Mouse (Mus musculus): ENCODE measurements around the gene Gm12185. TPM values are rescaled to one million over a fixed set of nuclear protein-coding genes. Genes with fewer than 3 reads are reported as not detected.

The Gm12185 gene
- polyA plus RNA-seq, 1 experiment = not detected

DNA sequence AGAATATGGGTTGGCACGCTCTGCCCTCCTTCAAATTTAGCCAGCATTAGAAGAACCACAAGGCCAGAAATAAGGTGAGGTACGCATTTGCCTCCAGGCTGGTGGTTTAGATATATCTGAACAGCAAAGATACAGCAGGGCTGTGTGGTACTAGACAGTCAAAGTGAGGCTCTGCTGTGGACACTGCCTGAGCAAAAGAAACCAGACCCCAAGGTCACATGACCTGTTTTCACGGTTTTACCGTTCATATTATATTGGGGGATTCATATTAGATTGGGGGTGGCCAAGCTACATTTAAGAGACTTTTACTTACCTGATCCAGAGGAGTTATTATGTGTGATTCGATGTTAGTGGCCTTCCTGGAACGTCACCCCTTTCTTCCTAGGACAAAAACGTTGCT is 121.2 kb downstream of the Gm12185 start:
- H3K36me3 ChIP-seq (ENCODE audit: control insufficient read depth) = peaks cover 13% of the 10 kb centered on the region
- peak overlapping the region; percentile 80 for H3K4me3 ChIP-seq (replicated peaks)
- no peaks in the 10 kb centered on the region for H3K27me3 ChIP-seq (ENCODE audit: control insufficient read depth)
- H3K4me1 ChIP-seq (ENCODE audit: control insufficient read depth) = peaks cover 70% of the 10 kb centered on the region
- H3K9me3 ChIP-seq (ENCODE audit: control insufficient read depth, low read length) = no peaks in the 10 kb centered on the region
- TF ChIP-seq GATA1 (IDR thresholded peaks at IDR 0.05; ENCODE audit: low read length) = no peak
- no peak for TF ChIP-seq TAL1 (IDR thresholded peaks at IDR 0.05; ENCODE audit: low read length)

DNA sequence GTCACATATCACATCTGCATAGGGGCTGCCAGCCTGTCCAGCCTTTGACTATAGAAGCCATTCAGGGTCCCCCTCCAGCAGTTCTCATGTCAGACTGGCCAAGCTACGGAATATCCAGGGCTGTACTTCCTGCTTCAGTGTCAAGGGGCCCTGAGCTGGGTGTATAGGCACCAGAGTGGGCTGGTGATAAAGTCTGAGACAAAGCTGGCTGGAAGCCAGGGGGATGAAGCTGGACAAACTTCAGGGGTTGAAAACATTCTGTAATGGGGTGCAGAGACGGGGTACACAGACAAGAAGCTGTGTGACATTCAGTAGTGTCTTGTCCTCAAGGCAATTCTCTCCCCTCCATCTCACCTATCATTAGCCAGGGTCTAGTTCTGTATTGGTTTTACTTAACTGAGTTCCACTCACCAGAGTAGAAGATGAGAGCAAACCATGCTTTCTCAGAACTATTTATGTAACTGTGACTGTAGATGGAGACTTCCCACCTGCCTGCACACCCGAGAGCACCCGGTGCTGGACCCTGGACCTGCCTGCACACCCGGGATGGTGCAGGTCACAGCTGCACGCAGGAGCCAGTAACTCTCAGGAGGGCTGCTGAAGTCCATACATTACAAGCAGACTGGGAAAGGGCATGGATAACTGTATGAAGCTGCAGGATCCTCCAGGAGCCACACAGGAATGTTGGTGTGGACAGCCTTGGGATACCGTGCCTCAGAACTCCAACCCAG is 122.5 kb downstream of the Gm12185 start:
- H3K36me3 ChIP-seq (ENCODE audit: control insufficient read depth) = peaks cover 21% of the 10 kb centered on the region
- peak overlapping the region; percentile 80 for H3K4me3 ChIP-seq (replicated peaks)
- no peak for TF ChIP-seq TAL1 (IDR thresholded peaks at IDR 0.05; ENCODE audit: low read length)
- no peak for TF ChIP-seq GATA1 (IDR thresholded peaks at IDR 0.05; ENCODE audit: low read length)
- no peaks in the 10 kb centered on the region for H3K27me3 ChIP-seq (ENCODE audit: control insufficient read depth)
- H3K9me3 ChIP-seq (ENCODE audit: control insufficient read depth, low read length) = no peaks in the 10 kb centered on the region
- peaks cover 66% of the 10 kb centered on the region for H3K4me1 ChIP-seq (ENCODE audit: control insufficient read depth)

DNA sequence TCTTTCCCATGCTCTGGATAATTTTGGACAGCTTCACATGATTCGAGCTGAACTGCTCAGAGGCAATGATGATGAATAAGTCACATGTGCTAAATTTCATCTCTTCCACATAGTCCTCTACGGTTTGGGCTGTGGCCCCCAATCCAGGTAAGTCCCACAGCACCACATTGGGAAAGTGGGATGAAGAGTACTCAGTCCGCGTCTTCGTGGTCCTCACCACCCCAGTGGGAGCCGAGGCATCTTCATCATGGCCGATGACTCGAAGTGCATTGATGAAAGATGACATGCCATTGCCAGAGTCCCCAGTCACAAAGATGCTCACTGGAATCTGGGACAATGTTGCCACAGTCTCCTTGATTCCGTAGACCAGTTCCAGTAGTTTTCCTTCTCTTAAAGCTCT is 125.5 kb downstream of the Gm12185 start:
- Histone ChIP-seq H3K4me1 (ENCODE audit: control insufficient read depth) (peaks cover 35% of the 10 kb centered on the region), H3K36me3 (ENCODE audit: control insufficient read depth) (peaks cover 25% of the 10 kb centered on the region), H3K4me3 (replicated peaks) (no peak overlapping the region), H3K27me3 (ENCODE audit: control insufficient read depth) (no peaks in the 10 kb centered on the region), H3K9me3 (ENCODE audit: control insufficient read depth, low read length) (no peaks in the 10 kb centered on the region)
- TF ChIP-seq TAL1 (IDR thresholded peaks at IDR 0.05; ENCODE audit: low read length) (no peak), GATA1 (IDR thresholded peaks at IDR 0.05; ENCODE audit: low read length) (no peak)

DNA sequence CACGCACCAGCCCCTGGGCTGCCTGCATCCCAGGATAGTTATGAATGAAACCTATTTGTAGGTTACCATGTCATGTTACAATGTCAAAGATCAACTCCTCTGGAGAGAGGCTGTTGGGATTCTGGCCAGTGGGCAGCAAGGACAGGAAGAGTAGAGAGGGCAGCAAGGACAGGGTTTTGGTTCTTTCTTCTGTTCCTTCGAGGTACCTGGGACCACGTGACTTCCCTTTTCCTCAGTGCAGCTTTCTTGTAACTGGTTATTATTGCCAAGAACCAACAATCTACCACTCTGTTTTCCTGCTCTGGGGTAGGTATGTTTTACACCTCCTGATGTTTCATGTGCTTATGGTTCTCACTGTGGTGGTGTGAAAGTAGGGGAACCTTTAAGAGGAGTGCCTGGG is 128.2 kb downstream of the Gm12185 start:
- peaks cover 9% of the 10 kb centered on the region for H3K4me1 ChIP-seq (ENCODE audit: control insufficient read depth)
- peaks cover 10% of the 10 kb centered on the region for H3K27me3 ChIP-seq (ENCODE audit: control insufficient read depth)
- H3K9me3 ChIP-seq (ENCODE audit: control insufficient read depth, low read length) = no peaks in the 10 kb centered on the region
- no peak overlapping the region for H3K4me3 ChIP-seq (replicated peaks)
- H3K36me3 ChIP-seq (ENCODE audit: control insufficient read depth) = peaks cover 25% of the 10 kb centered on the region
- TF ChIP-seq TAL1 (IDR thresholded peaks at IDR 0.05; ENCODE audit: low read length) (no peak), GATA1 (IDR thresholded peaks at IDR 0.05; ENCODE audit: low read length) (no peak)

DNA sequence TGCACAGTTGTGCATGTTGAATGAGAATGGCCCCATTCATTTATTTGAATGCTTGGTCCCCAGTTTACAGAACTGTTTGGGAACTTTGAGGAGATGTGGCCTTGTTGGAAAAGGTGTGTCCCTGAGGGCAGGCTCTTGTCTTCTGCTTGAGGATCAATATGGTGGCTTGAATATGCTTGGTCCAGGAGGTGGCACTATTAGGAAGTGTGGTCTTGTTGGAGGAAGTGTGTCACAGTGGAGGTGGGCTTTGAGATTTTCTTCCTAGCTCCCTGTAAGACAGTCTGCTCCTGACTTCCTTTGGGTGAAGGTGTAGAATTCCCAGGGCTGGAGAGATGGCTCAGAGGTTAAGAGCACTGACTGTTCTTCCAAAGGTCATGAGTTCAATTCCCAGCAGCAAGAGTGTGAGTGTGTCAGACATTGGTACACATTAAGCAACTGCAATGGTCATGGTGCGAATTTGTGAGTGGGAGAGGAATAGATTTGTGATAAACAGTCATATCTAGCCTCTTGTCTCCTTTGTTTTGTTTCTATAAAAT is 129.2 kb downstream of the Gm12185 start:
- no peak overlapping the region for H3K4me3 ChIP-seq (replicated peaks)
- H3K9me3 ChIP-seq (ENCODE audit: control insufficient read depth, low read length) = no peaks in the 10 kb centered on the region
- TF ChIP-seq GATA1 (IDR thresholded peaks at IDR 0.05; ENCODE audit: low read length) (no peak), TAL1 (IDR thresholded peaks at IDR 0.05; ENCODE audit: low read length) (no peak)
- H3K27me3 ChIP-seq (ENCODE audit: control insufficient read depth) = peaks cover 17% of the 10 kb centered on the region
- H3K36me3 ChIP-seq (ENCODE audit: control insufficient read depth) = peaks cover 25% of the 10 kb centered on the region
- peaks cover 12% of the 10 kb centered on the region for H3K4me1 ChIP-seq (ENCODE audit: control insufficient read depth)

DNA sequence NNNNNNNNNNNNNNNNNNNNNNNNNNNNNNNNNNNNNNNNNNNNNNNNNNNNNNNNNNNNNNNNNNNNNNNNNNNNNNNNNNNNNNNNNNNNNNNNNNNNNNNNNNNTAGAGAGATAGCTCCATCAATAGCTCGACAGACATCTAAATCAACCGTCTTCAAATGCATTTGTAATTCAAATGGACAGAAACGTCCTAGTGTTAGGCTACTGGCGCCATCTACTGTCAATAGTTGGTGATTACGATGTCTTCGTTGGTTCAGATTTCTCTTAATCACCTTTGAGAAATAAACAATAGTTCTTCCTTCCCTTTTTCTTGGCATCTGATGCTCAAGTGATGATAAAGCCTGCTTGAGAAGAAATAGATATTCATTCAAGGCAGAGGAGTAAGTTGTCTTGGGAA is 133.0 kb downstream of the Gm12185 start:
- H3K4me1 ChIP-seq (ENCODE audit: control insufficient read depth) = peaks cover 45% of the 10 kb centered on the region
- no peaks in the 10 kb centered on the region for H3K36me3 ChIP-seq (ENCODE audit: control insufficient read depth)
- no peak for TF ChIP-seq GATA1 (IDR thresholded peaks at IDR 0.05; ENCODE audit: low read length)
- no peak for TF ChIP-seq TAL1 (IDR thresholded peaks at IDR 0.05; ENCODE audit: low read length)
- H3K4me3 ChIP-seq (replicated peaks) = no peak overlapping the region
- peaks cover 32% of the 10 kb centered on the region for H3K27me3 ChIP-seq (ENCODE audit: control insufficient read depth)
- no peaks in the 10 kb centered on the region for H3K9me3 ChIP-seq (ENCODE audit: control insufficient read depth, low read length)

Other genes with a start within 250 kb of the Gm12185 start
- 101 and 348 TPM in 2 replicates for gene Rack1, start 191.9 kb downstream of the Gm12185 start, polyA plus RNA-seq (2012)
- 2.6 and 3.9 TPM in 2 replicates for gene Trim41, start 174.9 kb downstream of the Gm12185 start, polyA plus RNA-seq (2012)
- gene Trim7, start 166.1 kb downstream of the Gm12185 start, polyA plus RNA-seq (2012) = not detected in 2 replicates
- 4.5 and 4.6 TPM in 2 replicates for gene Gm12184, start 165.6 kb downstream of the Gm12185 start, polyA plus RNA-seq (2012)
- gene Irgm1, start 120.5 kb downstream of the Gm12185 start, polyA plus RNA-seq (2012) = 0.11 TPM in 1 of 2 replicates, not detected in the other
- gene Gm5431, start 90.0 kb downstream of the Gm12185 start, polyA plus RNA-seq (2012) = not detected in 2 replicates
- 0.08 and 0.19 TPM in 2 replicates for gene Psme2b, start 46.0 kb downstream of the Gm12185 start, polyA plus RNA-seq (2012)
- 0.02 TPM in 1 of 2 replicates, not detected in the other for gene Olfr56, start 13.3 kb downstream of the Gm12185 start, polyA plus RNA-seq (2012)
- not detected in 2 replicates for gene 9930111J21Rik1, start 12.8 kb downstream of the Gm12185 start, polyA plus RNA-seq (2012)
- gene Tgtp1, start 1.9 kb upstream of the Gm12185 start, polyA plus RNA-seq (2012) = not detected in 2 replicates
- gene 9930111J21Rik2, start 59.0 kb upstream of the Gm12185 start, polyA plus RNA-seq (2012) = 0.02 TPM in 1 of 2 replicates, not detected in the other
- gene Tgtp2, start 72.0 kb upstream of the Gm12185 start, polyA plus RNA-seq (2012) = not detected in 2 replicates
- not detected in 2 replicates for gene Ifi47, start 84.4 kb upstream of the Gm12185 start, polyA plus RNA-seq (2012)
- gene Olfr1396, start 122.6 kb upstream of the Gm12185 start, polyA plus RNA-seq (2012) = not detected in 2 replicates
- gene Olfr1395, start 150.0 kb upstream of the Gm12185 start, polyA plus RNA-seq (2012) = not detected in 2 replicates
- not detected in 2 replicates for gene Olfr1394, start 162.2 kb upstream of the Gm12185 start, polyA plus RNA-seq (2012)
- gene Btnl9, start 194.9 kb upstream of the Gm12185 start, polyA plus RNA-seq (2012) = not detected in 2 replicates
- gene Zfp62, start 211.1 kb upstream of the Gm12185 start, polyA plus RNA-seq (2012) = 0.02 and 0.16 TPM in 2 replicates

Measured in erythroblast, embryonic 14.5 days (primary cell).